Mouse (Mus musculus) MEL (cell line): ENCODE data around the gene Tmem108.

Experiments used
- CHD1 ChIP-seq: IDR thresholded peaks from 2 replicates; pipeline ENCODE4 v1.6.1; 2012; ENCODE audit warnings: low read depth, mild to moderate bottlenecking, inconsistent platforms, low read length, improper control_type of control experiment
- KAT2A ChIP-seq: conservative IDR thresholded peaks from 2 replicates; pipeline ENCODE4 v1.6.1; 2012; ENCODE audit warnings: low read depth, low read length, improper control_type of control experiment, inconsistent platforms

DNA sequence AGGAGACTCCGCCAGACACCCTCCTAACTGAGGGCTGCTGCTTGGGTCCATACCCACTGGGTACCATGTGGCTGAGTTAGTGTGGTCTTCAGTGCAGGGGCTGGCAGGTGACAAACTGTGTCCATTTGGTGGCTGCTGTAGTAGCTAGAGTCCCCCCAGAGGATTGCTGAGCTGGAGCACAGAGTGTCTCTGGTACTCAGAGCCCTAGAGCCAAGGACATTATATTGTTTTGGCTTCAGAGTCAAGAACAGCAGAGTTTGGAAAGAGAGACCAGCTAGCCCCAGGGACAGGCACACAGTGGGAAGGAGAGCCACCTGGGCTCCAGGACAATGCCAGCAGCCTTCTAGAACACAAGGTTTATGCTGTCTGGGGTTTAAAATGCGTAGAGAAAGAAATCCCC, 259.0 kb downstream of the Tmem108 start:
- TF ChIP-seq KAT2A: no peak
- no peak for TF ChIP-seq CHD1
